Mouse (Mus musculus): ENCODE results near the gene Krtap10-4.
"Not testable (repeated sequence)": the region's sequence is repeated elsewhere in the genome, so short reads cannot be mapped to it uniquely, and the experiment has no call there.

Krtap10-4 gene

DNA sequence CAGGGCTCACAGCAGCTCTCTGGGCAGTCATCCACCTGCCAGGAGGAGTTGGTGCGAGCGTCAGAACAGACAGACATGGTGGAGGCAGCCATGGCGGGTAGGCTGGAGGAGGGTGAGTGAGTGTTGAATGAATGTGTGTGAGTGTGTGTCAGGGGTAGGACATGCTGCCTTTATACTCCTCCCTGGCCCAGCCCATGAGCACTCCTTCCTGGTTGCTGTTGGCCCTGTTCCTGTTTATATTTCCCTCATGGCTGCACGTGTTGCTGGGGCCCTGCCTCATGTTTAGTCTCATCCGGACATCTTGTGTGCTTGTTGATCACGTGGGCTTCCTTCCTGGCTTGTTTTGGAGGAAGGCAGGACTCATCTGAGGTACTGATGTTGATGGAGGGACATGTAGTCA, at the start of gene Krtap10-4:
Gene Krtap10-4 (minus strand): TSS at position 145 of the 400 bp plus-strand sequence.
- DNase-seq (ENCODE audit: low read depth): no peak

DNA sequence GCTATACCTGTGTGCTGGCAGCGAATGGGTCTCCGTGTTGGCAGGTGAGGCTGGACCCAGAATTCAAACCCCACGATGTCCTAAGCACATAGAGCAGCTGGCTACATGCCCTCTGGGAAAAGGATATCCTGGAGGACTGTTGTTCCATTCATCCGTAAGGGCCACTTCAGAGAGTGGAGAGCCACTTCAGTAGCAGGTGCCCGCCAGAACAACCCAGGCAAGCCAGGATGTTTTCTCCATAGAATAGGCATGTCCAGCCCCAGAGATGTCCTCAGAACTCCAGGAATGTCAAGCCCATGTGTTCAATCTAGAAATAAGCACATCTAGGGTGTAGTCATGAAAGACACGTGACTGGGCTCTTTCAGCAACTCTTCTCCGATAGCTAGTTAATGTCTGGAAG, 42.8 kb upstream of the Krtap10-4 start:
- DNase-seq (ENCODE audit: low read depth): no peak

DNA sequence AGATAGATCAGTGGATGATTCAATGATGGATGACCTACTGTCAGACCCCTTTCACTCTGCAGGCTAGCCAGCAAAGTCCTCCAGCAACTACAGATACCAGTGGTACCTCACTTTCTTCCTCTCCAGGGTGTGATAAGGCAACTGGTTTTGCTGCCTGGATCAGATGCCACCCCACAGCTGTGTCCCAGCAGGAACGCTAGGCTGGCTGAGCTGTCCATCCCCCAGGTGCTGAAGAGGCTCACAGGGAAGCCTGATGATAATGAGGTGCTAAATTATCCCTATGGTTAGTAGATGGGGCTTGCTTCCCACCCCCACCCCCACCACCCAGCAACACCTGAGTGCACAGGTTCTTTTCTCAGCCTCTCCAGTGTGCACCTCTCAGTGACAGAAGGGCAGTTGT, 40.7 kb upstream of the Krtap10-4 start:
- no peak for DNase-seq (ENCODE audit: low read depth)

DNA sequence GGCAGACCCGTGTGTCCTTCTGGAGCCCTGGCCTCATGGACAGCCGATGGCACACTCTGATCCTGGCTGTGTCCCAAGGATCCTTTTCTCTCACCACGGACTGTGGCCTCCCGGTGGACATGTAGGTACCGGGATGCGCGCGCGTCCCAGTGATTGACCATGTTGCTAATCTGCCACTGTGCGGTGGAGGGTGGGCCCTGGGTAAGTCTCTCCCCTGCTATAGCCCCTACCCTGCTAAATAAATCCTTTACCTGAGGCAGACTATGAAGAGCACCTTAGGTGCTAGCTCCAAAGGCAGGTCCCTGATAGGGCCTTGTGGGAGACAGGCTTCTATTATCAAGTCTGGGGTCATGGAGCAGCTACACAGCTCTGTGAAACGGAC, 37.9 kb upstream of the Krtap10-4 start:
- DNase-seq (ENCODE audit: low read depth): no peak

DNA sequence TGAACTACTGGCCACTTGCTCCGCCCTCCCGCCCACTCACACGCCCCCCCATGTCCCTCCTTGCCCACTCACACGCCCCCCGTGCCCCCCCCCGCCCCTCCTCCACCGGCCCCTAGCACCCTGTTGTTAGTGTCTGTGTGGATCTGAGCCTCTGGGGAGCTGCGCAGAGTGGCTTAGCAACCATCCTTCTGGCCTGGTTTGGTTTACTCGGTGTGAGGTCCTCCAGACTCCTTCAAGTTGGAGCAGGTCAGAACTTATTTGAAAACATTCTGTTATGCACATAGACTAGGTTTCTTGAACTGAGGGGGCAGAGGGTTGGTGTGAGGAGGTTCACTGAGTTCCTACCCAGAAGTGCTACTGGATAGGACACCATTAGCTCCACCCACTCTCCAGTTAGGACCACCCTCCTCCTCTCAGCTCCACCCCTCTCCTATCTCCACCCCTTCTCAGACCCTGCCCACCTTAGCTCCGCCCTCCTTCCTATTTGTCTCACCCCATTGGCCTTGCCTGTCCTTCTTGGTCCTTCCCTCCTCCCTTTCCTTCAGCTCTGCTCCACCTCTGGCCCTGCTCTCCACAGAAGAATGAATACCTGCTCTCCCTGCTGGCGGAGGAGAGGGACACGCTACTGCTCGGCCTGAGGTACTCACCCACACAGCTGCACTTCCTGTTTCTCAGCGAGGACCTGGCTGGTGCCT, 37.3 kb upstream of the Krtap10-4 start:
- DNase-seq (ENCODE audit: low read depth): no peak

DNA sequence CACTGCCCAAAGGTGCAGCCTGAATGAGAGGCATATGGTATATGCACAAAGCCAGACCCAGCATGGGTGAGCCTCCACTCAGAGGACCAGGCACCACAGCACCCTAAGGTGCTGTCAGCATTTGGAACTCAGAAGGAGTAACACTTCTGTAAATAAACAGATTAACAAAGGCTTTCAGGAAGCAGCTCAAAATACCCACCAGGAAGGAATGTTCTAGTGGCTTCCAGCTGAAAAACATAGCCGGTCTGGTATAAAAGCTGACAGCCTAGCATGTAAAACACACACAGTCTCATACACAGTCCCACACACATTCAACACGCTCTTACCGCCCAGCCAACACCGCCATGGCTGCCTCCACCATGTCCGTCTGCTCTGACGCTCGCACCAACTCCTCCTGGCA, 34.8 kb upstream of the Krtap10-4 start, which contains the start of gene Gm3285:
Gene Gm3285 (plus strand): TSS at position 301 of the 400 bp plus-strand sequence.
- DNase-seq (ENCODE audit: low read depth): no peak

DNA sequence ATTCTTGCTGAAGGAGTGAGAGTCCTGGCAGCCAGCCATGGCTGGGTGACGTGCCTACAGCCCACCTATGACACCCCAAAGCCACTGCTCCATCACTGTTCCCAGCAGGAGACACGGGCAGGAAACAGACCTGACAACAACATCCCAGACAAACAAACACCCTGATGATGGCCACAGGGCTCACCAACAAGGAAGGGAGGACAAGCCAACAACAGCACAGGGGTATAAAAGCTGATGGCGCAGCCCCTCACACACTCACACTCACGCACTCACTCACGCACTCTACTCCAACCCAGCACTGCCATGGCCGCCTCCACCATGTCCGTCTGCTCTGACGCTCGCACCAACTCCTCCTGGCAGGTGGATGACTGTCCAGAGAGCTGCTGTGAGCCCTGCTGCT, 25.7 kb upstream of the Krtap10-4 start, which contains the start of gene Gm10318:
Gene Gm10318 (plus strand): TSS at position 301 of the 400 bp plus-strand sequence.
- DNase-seq (ENCODE audit: low read depth): no peak

DNA sequence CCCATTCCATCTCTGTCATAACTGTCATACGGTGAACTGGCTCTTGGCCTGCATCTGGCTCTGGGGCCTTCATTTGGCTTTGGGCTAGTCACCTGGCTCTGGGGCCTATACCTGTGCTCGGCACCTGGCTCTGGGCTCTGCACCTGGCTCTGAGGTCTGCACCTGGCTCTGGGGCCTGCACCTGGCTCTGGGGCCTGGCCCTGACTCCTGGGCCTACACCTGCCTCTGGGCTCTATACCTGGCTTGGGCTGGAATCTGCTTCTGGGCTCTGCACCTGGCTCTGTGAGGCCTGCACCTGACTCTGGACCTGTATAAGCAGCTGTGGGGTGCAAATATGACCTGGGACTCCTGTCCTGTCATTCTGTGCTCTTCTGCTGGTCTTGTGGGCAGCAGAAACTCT, 20.6 kb upstream of the Krtap10-4 start:
- DNase-seq (ENCODE audit: low read depth): no peak

DNA sequence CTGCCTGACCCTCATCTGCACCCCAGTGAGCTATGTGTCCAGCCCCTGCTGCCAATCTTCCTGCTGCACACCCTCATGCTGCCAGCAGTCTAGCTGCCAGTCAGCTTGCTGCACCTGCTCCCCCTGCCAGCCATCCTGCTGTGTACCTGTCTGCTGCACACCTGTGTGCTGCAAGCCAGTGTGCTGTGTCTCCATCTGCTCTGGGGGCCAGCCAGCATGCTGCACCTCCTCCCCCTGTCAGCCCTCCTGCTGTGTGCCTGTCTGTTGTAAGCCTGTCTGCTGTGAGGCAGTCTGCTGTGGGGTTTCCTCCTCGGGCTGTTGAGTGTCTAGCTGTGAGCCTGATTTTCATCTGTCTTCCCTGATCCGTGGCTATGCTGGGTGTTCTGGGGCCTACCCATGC, 20.1 kb upstream of the Krtap10-4 start:
- no peak for DNase-seq (ENCODE audit: low read depth)

DNA sequence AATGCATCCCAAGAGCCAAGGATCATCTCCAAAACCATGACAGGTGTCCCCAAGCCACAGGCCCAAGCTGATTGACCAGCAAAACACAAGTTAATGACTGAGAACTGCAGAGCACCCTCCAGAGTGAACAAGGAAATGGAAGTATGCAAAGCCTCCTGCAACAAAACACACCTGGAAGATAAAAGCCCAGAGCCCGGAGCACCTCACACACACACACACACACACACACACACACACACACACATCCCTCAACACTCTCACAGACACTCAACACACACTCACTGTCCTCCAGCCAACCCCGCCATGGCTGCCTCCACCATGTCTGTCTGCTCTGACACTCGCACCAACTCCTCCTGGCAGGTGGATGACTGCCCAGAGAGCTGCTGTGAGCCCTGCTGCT, 19.6 kb upstream of the Krtap10-4 start, which contains the start of gene Gm36176:
Gene Gm36176 (plus strand): TSS at position 301 of the 400 bp plus-strand sequence.
- no peak for DNase-seq (ENCODE audit: low read depth)

DNA sequence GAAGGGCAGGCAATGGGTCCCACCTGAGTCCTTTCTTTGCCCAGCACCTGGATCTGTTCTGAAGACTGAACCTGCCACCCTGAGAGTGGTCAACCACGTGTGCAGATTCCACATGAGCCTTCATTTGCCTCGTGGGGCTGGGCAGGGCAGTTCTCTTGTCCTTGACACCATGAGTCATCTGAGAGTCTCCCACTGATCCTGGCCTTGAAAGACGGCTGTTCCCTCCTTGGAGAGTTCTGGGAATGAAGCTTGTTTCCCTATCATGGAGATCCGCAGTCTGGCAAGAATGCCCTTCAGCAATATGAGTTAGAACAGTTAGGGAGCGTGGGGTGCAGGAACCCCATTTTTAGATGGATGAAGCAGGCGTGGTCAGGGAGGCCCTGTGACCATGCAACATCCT, 12.1 kb upstream of the Krtap10-4 start:
- no peak for DNase-seq (ENCODE audit: low read depth)

DNA sequence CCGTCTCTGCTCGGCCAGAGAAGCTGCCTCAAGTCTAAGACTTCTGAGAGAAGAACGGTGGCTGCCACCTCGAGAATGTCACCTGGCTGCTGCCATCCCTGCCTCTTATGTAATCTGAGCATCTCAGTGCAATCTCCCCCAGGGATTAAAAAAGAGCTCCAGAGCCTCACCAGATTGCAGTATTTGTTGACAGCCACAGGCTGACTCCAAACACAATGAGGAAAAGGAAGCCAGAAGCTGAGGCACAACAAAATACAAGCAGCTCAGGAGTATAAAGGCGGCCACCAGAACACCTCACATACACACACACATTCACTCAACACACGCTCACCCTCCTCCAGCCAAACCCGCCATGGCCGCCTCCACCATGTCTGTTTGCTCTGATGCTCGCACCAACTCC, 8.8 kb upstream of the Krtap10-4 start, which contains the start of gene Krtap10-10:
Gene Krtap10-10 (plus strand): TSS at position 301 of the 400 bp plus-strand sequence.
- no peak for DNase-seq (ENCODE audit: low read depth)

DNA sequence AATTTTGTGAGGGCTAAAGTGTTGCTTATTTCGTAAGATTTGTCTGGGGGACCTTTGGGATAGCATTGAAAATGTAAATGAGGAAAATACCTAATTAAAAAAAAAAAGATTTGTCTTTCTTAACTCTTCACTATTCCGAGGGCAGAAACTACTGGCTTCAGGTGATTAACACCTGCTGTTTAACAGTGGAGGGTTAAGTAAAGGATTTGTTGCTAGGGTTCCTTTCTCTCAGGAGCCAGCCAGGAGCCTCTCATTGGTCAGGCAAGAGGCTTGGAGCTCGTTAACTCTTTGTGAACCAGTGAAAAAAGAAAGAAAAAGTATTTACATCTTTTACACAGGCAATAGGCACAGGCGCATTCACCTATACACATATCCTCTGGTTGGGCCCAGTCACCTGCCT, 7.7 kb downstream of the Krtap10-4 start:
- DNase-seq (ENCODE audit: low read depth): no peak

DNA sequence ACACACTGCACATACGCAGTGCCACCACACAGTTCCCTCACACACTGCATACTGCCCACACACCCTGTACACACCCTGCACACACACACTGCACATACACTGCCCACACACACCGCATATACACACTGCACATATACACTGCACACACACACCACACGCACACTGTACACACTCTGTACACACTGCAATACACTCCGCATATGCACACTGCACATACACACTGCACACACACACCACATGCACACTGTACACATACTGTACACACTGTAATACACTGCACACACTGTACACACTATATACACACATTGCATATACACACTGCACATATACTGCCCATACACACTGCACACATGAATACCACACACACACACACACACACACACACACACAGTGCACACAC, 8.4 kb downstream of the Krtap10-4 start:
- no peak for DNase-seq (ENCODE audit: low read depth)

DNA sequence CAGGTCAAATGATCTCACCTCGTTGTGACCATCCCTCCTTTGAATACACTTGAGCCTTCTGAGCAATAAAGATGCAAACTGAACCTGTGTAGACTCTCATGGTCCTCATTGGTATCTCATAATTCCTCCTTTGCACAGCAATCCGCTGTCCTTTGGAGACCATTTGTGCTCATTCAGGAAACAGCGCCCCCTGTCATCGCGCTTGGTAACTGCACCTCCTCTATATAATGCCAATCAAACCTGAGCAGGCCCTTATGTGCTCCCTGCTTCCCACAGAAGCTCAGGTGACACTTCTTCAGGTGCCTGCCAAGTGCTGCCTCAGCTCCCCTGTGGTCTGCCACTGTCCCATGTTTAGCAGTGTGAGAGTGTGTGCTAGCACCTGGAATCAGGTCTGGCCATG, 11.4 kb downstream of the Krtap10-4 start:
- no peak for DNase-seq (ENCODE audit: low read depth)

DNA sequence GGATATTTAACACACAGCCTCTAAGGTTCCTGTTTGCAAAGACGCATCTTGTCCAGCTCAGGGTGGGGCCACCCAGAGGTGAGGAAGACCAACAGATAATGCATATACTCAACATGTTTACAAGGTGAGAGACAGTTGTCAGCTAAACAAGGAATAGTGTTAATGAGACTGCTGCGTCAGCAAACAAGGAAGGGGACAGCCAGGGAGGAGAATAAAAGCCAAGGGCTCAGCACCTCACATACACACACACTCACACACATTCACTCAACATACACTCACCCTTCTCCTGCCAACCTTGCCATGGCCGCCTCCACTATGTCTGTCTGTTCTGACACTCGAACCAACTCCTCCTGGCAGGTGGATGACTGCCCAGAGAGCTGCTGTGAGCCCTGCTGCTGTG, 12.5 kb downstream of the Krtap10-4 start, which contains the start of gene Gm2696:
Gene Gm2696 (plus strand): TSS at position 301 of the 400 bp plus-strand sequence.
- DNase-seq (ENCODE audit: low read depth): no peak

DNA sequence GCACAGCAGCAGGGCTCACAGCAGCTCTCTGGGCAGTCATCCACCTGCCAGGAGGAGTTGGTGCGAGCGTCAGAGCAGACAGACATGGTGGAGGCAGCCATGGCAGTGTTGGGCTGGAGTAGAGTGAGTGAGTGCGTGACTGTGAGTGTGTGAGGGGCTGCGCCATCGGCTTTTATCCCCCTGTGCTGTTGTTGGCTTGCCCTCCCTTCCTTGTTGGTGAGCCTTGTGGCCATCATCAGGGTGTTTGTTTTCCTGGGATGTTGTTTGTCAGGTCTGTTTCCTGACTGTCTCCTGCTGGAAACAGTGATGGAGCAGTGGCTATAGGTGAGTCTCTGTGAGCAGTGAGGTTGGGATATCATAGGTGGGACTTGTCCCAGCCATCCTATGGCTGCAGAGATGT, 15.2 kb downstream of the Krtap10-4 start, which contains the start of gene Gm9507:
Gene Gm9507 (minus strand): TSS at position 101 of the 400 bp plus-strand sequence.
- no peak for DNase-seq (ENCODE audit: low read depth)

DNA sequence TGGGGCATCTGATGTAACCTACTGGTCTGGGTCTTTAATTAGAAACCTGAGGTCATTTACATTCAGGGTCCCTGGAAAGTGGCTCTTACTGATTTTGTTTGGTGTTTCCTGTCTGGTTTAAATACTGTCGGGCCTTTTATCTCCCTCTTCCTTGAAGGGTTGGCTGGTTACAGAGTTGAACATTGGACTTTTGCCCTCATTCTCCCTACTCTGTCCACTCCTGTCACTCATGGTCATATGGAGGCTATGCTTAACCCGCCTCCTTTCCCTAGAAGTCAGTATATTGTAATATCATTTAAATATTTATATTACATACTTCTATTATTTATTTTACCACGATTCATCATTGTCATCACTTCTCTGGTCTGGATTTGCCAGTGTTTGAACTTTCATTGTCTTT, 22.8 kb downstream of the Krtap10-4 start:
- no peak for DNase-seq (ENCODE audit: low read depth)

DNA sequence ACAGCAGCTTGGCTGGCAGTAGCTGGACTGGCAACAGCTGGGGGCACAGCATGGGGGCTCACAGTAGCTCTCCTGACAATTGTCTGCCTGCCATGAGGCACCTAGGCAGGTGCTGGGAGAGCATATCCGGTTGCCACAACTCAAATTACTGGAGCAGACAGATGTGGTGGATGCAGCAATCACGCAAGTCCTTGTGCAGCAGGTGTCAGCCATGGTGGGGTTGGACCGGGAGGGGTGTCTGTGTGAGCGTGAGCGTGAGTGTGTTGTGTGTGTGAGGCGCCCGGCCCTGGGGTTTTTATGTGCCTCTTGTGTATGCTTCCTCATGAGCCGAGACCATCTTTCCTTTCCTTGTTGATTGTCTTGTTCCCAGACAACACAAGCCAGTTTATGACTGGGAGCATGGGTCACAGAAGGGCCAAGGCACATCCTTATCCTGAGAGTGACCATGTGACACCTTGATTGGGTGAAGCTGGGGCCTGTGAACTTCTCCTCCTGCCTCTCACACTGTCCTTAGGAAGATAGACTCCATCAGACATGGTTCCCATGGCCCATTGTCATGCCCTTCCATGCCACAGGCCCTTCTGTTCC, 27.9 kb downstream of the Krtap10-4 start, which contains the start of gene Gm19668:
Gene Gm19668 (minus strand): TSS at position 213 of the 588 bp plus-strand sequence.
- no peak for DNase-seq (ENCODE audit: low read depth)

DNA sequence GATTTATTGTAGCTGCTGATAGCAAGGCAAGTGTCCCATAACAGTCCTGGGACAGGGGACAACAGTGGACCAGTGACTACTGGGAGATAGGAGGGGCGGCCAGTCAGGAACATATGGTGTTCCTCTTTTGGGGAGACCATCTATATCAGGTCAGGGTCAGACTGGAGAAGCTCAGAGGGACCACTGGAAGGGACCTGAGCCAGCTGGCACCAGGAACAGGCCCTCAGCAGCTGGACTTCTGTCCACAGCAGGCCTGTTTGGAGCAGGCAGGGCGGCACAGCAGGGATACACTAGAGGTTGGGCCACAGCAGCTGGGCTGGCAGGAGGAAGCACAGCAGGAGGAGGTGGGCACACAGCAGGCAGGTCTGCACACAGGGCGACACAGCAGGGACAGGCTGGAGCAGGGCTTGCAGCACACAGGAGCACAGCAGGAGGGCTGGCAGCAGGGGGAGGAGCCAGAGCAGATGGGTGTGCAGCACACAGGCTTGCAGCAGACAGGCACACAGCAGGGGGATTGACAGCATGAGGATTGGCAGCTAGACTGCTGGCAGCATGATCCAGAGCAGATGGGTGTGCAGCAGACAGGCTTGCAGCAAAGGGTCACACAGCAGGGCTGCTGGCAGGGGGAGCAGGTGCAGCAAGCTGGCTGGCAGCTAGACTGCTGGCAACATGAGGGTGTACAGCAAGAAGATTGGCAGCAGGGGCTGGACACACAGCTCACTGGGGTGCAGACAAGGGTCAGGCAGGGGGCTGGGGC, 28.6 kb downstream of the Krtap10-4 start:
- DNase-seq (ENCODE audit: low read depth): not testable (repeated sequence)

DNA sequence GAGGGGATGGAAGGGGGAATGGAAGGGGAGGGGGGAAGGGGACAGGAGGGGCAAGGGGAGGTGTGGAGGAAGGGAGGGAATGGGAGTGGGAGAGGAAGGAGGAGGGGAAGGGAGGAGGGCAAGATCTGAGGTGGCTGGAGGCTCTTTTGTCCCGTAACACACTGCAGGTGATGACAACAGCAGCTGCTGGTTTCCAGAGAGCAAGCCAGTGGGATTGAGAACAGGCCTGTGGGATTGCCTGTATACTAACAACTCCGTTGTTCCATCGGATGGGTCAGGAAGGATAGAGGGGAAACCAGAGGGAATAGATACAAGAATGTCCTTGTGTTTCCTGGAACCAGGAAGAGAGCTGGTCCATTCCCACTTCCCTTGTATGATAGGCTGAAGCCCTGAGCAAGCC, 29.2 kb downstream of the Krtap10-4 start:
- DNase-seq (ENCODE audit: low read depth): no peak

DNA sequence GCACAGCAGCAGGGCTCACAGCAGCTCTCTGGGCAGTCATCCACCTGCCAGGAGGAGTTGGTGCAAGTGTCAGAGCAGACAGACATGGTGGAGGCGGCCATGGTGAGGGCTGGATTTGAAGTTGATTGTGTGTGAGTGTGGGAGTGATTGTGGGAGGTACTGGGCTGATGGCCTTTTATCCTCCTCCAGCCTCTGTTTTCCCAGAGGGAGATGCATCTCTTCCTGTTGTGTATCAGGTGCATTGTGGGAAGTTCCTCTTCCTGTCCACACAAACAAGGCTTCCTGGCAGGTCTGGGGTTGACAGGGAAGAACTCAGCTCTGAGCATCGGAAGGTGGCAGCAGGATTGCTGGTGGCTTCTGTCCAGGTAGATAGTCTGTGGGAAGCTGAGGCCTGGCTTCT, 31.9 kb downstream of the Krtap10-4 start, which contains the start of gene Gm9639:
Gene Gm9639 (minus strand): TSS at position 101 of the 400 bp plus-strand sequence.
- no peak for DNase-seq (ENCODE audit: low read depth)

All from fibroblast of lung, adult 2 months (primary cell).